Mouse (Mus musculus) embryo, embryonic 11.5 days (tissue): ENCODE results near the gene Ptprc.
A peak's percentile ranks its signal among the peaks of the same experiment; 100 is the strongest.

Experiments
- DNase-seq: peaks from one replicate; pipeline ENCODE4 v3.0.0-alpha.2; 2012; ENCODE audit warnings: low read depth, low spot score

Ptprc gene

DNA sequence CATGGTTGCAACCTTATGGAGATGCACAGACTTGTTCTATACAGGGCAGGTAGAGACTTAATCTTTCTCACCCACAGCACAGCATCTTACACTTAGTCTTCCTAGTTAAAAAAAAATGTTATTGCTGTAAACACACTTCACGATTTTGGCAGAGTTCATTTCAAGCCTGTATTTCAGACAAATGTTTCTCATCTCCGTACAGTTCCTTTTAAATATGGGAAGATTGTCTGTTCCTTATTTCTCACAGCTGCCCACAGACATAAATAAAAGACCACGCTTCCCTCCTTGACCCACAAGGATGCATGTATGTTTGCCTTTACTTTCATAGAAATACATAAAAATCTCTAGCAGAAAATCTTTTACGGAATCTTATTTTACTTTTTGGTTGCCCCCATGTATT is 22.4 kb downstream of the Ptprc start:
- no peak for DNase-seq

DNA sequence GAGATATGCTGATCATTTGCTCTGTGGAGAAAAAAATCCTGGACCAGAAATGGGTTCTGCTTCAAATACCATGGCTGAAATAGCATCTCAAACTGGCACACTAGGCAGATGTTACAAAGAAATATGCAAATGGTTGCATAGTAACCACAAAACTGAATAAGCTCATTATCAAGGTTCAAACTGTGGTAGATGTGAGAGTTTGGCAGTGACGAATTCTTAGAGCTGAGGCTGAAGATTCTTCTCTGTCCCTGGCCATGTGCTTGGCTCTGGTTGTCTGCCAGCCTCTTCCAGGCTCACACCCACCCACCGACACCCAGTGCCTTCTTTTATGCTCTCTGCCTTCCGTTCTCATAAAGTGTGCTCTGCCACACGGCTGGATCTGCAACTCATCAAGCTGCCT is 26.7 kb downstream of the Ptprc start:
- no peak for DNase-seq

DNA sequence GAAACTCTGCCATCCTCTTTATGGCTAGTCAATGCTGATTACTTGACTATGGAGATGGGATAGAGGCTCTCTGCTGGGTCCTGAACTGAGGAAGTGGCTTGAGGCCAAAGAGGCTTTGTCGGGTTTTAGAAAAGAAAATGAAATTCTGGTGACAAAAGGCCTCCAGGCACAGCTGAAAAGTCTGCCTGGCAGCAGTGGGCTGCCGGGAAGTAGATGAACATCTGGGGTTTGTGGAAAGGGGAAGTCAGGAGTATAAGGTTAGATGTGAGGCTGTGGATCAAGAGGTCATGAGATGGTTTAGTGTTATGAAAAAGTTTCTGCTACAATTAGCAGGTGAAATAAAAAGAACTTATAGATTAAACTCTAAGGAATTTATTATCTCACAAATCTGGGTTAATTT is 29.9 kb downstream of the Ptprc start:
- DNase-seq = no peak

DNA sequence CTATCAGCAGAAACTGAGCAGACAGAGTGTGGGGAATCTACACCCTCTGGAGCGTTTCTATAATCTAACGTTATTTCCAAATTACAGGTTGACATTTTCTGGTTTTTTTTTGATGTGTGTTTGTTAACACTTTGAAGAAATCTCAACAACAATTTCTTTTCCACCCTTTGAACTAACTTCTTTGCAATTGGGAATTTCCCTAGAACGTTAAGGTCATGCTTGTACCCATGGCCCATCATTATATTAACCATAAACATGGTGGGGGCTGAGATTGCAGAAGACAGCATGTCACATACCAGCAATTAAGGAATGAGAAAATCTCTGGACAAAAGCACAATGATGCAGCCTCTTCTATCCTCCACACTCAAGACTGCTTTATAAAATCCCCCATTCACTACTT is 30.4 kb downstream of the Ptprc start:
- DNase-seq = no peak

DNA sequence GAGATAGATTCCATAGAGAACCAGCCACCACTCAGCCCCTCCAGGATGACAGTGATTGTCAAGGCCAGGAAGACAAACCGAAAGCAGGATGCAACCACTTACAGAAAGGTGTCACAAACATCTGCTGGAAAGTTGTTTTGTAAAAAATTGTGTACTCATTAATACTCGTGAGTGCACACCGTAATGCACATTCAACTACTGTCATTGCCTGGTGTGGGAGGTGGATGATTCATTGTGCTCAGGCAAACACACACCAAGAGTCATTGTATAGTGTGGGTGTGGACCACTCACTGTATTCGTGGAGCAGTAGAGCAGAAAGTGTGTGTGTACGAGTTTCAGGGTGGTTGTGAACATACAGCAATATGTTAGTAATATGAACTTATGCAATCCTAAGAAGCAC is 31.1 kb downstream of the Ptprc start:
- no peak for DNase-seq

DNA sequence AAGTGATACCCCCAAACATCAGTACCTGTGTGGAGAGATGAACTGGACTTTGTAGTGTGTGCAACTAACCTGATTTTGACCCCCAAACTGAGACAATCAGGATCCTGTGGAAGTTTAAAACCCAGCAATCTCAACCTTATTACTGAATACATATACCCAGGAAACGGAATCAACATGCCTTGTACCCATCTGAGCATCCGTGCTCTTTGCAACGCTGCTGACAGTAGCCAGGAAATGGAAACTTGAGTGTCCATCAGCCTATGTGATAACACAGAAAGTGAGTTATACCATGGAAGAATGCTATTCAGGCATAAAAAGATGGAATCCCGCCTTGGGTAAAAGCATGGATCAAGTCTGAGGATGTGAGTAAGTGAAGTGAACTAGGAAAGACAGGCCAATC is 34.7 kb downstream of the Ptprc start:
- no peak for DNase-seq

DNA sequence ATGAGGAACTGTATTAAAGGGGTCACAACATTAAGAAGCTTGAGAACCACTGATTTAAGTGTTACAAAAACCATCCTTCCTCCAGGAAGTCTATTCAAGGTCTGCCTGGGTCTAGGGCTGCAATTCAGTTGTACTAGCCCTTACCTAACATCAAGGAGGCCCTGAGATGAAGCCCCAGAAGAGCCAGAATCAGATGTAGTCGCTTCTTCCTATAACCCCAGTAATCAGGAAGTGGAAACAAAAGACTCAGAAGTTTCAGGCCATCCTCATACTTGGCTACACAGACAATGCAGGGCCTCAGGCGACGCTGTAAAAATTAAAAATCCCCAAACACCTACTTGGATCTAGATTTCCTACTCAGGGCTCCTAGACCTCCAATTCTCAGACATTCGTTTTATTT is 37.8 kb downstream of the Ptprc start:
- no peak for DNase-seq

DNA sequence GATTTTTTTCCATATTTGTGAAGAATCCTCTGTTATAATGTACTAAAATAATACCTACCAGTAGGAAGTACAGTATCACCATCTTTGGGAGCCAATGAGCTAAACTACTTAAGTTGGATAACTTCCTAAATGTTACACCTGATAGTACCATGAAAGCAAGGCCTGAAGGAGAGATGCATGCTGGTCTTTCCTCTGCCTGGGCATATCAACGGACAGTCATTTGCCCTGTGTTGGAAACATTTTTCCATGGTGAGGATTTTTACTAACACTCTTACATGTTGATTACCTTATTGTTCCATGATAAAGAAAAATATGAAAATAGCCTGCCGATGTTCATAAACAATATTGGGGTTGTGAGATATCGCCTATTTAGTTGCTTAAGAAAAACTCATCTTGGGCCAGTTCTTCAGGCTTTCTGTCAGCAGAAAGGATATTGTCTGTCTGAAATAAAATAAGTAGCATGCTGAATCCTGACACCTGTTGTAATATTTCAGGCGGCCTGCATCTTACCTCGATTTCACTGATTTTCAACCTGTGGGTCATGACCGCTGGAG is 38.4 kb downstream of the Ptprc start:
- DNase-seq = no peak

DNA sequence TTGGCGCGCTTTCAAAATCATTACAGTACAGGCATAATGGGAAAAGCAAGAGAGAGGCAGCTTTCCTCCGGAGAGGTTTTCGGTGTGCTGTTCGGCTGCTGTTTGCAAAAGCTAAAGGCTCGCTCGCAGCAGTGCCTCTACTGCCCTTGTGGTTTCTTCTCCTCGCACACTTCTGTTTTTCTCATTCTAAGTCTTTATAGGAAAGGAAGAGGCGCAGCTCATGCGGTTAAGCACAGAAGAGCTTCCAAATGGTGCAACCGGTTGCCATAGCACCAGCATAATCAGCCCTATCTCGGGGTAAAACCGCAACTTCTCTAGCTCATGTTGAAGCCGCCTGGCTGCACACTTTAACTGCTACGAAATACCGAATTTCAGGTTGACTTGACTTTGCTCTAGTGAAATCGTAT is 39.1 kb downstream of the Ptprc start:
- DNase-seq = peak; percentile 29

DNA sequence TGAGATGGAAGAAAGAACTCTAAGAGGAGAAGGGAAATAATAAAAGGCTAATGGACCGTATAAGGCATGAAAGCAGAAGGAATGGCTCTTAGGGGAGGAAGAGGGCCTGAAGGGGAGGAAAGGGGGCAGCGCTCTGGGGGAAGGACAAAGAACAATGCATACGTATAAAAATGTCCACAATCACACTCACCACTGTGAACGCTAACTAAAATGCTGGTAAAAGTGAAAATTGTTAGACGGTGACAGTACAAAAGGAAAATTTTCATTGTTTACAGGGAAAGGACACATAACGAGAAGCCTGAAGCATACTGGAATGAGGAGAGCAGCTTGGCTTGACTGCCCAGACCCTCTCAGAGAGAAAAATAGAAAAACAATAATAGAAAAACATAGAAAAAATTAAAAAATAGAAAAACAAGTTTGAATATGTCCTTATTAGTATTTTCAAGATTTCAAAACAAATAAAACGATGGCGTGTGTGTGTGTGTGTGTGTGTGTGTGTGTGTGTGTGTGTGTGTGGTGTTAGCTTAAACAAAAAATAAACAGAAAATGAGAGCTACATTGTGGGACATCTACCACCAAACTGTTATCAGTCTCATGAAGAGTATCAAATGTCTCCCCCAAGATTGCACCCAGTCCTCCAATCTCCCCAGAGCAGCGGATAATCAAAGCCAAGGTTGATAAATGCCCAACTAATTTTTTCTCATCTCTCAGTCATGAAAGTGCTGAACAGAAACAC is 39.7 kb downstream of the Ptprc start:
- DNase-seq = no peak

DNA sequence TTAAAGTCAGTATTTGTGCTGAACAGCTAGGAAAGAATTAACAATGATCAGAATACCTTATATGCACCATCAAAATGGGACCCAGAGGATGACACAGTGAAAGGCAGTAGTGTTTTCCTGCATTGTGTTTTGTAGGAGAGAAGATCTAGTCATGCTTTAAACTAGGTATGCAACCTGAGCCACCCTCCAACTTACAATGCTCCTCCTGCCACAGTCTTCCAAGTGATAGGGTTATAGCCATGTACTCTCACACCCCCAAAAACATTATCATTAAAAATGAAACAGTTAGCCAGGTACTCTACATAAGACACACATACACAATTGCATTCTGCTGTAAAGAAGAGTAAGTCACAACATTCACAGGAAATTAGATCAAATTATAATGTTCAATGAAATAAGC is 40.4 kb downstream of the Ptprc start:
- no peak for DNase-seq

DNA sequence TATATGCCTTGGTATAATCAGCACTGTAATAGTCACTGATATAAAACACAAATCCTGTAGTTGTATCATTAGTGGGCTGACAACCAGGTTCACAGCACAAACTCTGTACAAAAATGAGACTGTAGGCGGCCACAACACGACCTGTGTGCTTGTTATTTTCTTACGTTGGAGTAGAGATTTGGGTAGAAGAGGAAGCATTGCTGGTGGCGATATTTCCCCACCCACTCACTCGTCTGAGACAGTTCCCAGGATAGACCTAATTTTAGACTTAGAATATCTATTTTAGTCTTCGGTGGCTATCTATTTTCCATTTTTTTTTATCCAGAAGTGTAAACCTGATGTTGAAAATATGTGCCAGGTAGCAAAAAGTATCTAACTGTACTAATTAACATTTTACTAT is 41.2 kb downstream of the Ptprc start:
- DNase-seq = no peak

DNA sequence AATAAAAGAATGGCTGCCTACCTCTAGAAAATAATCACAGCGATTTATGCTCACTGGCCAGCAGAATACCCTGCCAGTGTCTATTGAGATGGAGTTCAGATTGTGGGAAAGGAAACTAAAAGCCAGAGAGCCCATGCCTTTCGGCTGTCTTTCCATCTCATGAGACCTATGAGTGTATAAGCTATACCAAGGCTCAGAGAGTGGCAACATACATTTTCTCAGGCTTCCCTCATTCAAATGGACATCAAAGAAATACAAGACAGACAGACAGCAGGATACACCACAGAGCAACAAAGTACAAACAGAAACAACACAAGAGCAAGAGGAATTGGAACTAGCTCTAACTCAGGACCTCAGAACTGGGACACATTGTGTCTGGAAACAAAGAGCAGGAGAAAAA is 43.8 kb downstream of the Ptprc start:
- no peak for DNase-seq

DNA sequence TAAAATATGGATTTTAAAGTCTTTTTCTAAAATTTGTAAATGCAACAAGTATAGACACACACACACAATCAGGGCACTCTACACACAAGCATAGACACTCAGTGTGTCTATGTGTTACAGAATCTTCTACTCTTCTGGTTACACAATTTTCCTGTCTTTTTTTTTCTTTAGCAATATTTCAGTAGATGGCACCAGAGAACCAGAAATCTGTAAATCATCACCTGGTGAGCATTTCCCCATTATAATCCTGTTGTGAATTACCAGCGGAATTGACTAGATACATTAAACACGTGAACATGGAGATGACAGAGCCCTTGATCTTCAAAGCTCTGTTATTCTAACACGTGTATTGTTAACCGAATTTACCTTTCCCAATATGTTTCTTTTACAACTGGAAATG is 45.4 kb downstream of the Ptprc start:
- no peak for DNase-seq

DNA sequence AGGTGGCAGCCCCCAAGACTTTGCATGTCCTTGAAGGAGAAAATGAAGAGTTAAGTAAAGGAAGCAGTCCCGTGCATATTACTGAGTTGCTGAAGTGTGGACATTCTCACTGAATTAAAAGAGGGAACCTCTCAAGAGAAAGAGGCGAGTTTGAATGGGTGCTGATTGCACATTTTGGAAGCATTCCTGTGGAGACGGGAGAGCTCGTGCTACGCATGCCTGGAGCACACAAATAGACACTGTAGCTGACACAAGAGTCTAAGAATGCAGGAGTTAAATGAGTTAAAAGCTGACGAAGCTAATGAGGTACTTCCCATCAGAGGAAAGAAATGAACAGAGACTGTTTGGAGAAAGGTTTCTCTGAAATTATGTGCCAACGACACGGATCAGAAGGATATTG is 48.7 kb downstream of the Ptprc start:
- no peak for DNase-seq

DNA sequence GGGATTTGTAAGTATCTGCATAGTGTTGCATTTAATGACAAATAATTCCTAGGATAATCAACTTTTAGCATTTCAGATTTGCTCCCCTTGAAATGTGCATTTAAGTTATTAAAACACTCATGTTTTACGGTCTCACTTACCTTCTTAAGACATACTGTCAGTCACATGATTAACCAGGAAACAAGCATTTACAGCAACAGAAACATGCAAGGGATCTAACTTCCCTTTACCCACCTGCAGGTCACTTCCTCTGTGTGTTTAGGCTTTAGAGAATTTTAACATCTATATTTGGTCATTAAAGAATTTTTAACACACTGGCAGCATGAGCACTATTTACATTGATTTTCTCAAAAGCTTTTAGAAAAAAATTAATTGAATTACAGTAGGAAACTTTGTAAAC is 50.2 kb downstream of the Ptprc start:
- DNase-seq = no peak

DNA sequence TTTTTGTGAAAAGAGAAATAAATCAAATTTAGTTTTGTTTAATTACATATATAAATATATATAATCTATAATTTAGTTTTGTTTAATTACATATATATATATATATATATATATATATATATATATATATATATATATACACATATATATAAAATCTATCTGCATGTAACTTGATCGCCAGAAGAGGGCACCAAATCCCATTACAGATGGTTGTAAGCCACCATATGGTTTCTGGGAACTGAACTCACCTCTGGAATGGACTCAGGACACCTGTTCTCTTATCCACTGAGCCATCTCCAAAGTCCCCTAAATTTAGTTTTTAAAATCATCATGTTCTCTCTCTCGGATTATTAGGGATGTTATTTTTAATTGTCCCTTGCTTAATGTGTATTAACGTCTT is 51.6 kb downstream of the Ptprc start:
- DNase-seq = no peak

DNA sequence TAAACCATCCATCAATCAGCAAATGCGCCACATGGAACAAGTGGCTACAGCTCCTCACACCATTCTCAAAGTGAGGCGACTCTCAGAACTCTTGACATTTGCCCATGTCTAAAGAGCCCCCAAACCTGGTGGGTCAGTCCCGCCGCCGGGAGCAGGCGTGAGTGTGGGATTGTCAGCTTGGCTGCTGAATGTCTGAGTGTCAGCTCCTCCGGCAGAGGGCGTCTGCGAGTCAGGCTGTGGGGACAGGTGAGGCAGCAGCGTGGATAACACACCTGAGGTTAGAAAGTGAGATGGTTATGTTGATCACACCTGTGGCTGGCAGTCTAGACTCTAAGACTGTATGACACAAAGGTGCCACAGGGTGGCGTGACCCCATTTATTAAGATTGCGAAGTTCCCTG is 55.6 kb downstream of the Ptprc start:
- DNase-seq = no peak

DNA sequence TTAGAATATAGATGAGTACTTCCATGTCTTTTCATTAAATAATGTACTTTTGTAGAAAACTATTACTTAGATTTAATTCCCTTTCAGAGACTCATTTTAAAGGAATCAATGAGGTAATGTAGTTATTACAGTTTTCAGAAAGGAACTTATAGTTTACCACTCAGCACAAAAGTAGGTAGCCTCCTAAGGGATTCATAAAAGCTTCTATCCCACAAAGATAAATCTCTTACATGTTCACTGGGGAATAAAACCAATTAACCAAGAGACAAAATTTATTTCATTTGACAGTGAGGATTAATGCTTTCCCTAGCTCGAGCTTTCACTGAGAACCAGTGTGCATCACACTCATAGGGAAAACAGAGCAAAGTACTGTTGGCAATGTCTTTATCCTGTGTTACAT is 82.3 kb downstream of the Ptprc start:
- DNase-seq = no peak

DNA sequence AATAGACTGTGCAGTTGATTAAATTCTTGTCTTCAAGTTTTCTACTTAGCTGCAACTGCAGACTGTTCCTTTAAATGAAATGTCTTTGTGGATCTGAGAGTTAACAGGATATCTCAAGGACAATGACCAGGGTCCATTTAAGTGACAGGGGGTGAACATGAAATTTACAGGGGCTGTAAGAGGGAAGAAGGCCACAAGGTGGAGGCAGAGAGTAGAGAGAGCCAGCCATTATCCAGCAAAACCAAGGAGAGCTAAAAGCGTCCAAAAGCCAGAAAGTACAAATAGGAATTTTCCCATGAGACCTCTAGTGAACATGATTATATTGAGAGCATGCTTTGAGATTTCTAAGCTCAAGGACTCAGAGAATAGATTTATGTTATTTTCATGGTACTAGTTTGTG is 89.7 kb downstream of the Ptprc start:
- DNase-seq = peak; percentile 36

DNA sequence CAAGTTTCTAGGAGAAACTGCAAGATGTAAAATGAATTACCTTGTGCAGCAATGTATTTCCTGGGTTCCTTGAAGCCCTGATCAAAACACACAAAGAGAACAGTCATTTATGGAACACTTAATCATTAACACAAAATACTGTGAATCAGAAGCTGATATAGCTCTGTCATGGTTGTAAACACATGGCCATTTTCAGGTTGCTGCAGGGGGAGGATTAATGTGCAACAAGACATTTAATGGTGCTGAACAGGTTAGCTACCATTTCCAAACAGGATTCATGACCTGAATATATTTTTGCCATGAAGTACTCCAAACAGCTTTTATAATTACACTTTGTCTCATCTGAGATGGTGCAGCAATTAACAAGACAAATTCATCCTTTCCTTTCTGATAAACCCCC is 91.8 kb downstream of the Ptprc start:
- no peak for DNase-seq

DNA sequence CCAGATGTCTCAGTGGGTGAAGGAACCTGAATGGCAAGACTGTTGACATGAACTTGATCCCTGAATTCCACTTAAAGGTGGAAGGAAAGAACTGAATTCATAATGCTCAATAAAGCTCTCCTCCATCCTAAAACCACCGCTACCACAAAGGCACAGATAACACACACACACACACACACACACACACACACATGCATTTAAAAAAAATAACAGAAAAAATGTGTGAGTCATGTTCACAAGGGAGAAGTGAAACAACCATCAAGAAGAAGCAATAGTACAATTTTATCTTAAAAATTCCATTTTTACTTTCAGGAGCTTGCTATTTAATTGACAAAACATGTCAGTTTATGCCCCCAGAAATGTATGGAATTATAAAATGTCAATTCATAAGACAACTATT is 95.2 kb downstream of the Ptprc start:
- no peak for DNase-seq

DNA sequence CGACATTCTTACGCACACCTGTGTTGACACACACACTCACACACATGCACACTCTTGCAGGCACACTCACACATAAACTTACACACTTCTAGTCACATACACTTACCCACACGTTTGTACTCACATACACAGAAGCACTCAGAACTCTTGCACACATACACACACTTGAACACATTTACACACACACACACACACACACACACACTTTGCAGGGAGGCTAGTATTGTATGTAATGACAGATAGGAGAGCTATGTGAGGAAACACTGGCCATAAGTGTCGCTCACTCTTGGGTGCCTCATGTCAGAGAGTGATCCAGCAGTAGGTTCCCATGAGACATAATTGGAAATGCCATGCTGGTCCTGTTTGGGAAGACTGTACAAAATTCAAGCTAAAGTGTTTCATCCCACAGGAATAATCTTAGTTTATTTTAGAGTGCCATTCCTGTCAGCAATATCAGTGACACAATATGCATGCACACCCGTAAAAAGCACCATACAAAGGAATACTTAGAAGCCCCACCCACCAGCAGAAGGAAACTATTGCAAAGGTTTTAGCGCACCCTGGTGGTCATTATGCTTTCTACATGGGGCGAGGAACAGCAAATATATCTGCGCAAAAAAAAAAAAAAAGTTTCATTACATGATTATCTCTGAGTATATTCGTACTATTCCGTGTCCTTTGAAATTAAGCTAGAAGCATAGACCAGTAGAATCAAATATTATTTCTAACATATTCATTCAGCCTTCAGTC is 131.1 kb downstream of the Ptprc start:
- DNase-seq = peak; percentile 71
